Mouse (Mus musculus): ENCODE results near the gene Paox. TPM values are rescaled to one million over a fixed set of nuclear protein-coding genes. Genes with fewer than 3 reads are reported as not detected.

The Paox gene
- total and polyA plus RNA-seq, 3 experiments, result 0.25 TPM; not detected in 2

GRCm38 (mm10) chr7:140137135-140138020 lies 21.8 kb downstream of the Paox start, which contains the start of gene Mtg1 (continued):
- TF ChIP-seq UBTF (IDR thresholded peaks at IDR 0.05; ENCODE audit: borderline replicate concordance, insufficient read depth, low read depth, low read length) (0 out of 2 replicates have a peak, but pooled peaks have one; percentile 51), TAL1 (IDR thresholded peaks at IDR 0.05; ENCODE audit: low read length) (no peak), ELF1 (IDR thresholded peaks at IDR 0.05; ENCODE audit: low read depth, low read length) (peak; percentile 73), MYC (IDR thresholded peaks at IDR 0.05; ENCODE audit: low read depth, low read length) (peak; percentile 92), POLR2AphosphoS2 (IDR thresholded peaks at IDR 0.05; ENCODE audit: low read length) (peak; percentile 53; the same call in 1 of the 2 replicates), SIN3A (IDR thresholded peaks at IDR 0.05; ENCODE audit: low read length) (peak; percentile 84)

- H3K27me3 ChIP-seq (ENCODE audit: control insufficient read depth in 1 of 2, insufficient read depth in 2 of 2, low read length in 2 of 2), result no peaks in the 10 kb centered on the region
- no peak for DNase-seq (ENCODE audit: low read depth, low spot score)
- peaks cover 0 to 17% of the 10 kb centered on the region in 2 experiments; a peak in 2 of 4 replicates for H3K4me1 ChIP-seq (ENCODE audit: control insufficient read depth in 1 of 2, insufficient read depth in 2 of 2, low read length in 2 of 2)
- TF ChIP-seq MEF2A (IDR thresholded peaks at IDR 0.05; ENCODE audit: extremely low read depth, insufficient replicate concordance, low read depth, low read length, poor library complexity, severe bottlenecking) (0 out of 2 replicates have a peak, but pooled peaks have one; percentile 1), GABPA (IDR thresholded peaks at IDR 0.05; ENCODE audit: low read depth, low read length) (no peak)
- peaks cover 2% of the 10 kb centered on the region; the same call in 1 of the 2 replicates for H3K79me2 ChIP-seq (ENCODE audit: control insufficient read depth, insufficient read depth, low read length, poor library complexity)
- peak overlapping the region; percentile 66 to 93 for H3K4me3 ChIP-seq (ENCODE audit: control insufficient read depth in 1 of 2, insufficient read depth in 1 of 2, low read depth in 2 of 2, low read length in 2 of 2)
- H3K9ac ChIP-seq (ENCODE audit: control insufficient read depth, low read depth, low read length, poor library complexity, severe bottlenecking), result peak overlapping the region; percentile 97
- H3K9me3 ChIP-seq (replicated peaks; ENCODE audit: insufficient read depth, low read length), result no peaks in the 10 kb centered on the region
- peaks cover 0 to 16% of the 10 kb centered on the region in 2 experiments; a peak in 2 of 4 replicates for H3K36me3 ChIP-seq (ENCODE audit: control insufficient read depth in 1 of 2, insufficient read depth in 2 of 2, low read length in 2 of 2)
- H3K27ac ChIP-seq (ENCODE audit: control insufficient read depth, low read depth, low read length), result peak overlapping the region; percentile 86
Measured at GRCm38 (mm10) chr7:140138021-140138310, 22.4 kb downstream of the Paox start.

- TF ChIP-seq ZC3H11A (IDR thresholded peaks at IDR 0.05; ENCODE audit: low read depth, low read length), result peak; percentile 68
- TF ChIP-seq E2F4 (IDR thresholded peaks at IDR 0.05; ENCODE audit: borderline replicate concordance, low read depth, low read length), result no peak
- no peak for TF ChIP-seq MYB (IDR thresholded peaks at IDR 0.05; ENCODE audit: low read depth, low read length)
- TF ChIP-seq SMC3 (IDR thresholded peaks at IDR 0.05; ENCODE audit: low read depth, low read length), result peak; percentile 85
- TF ChIP-seq CTCF (IDR thresholded peaks at IDR 0.05 in 2 of 3, conservative IDR thresholded peaks at IDR 0.05 in 1 of 3; ENCODE audit: control insufficient read depth in 1 of 3, insufficient read depth in 1 of 3, low read depth in 2 of 3, low read length in 3 of 3, poor library complexity in 1 of 3, severe bottlenecking in 1 of 3), result peak; percentile 59 to 86 (median 85)
- peak; percentile 83 for TF ChIP-seq RAD21 (IDR thresholded peaks at IDR 0.05; ENCODE audit: low read depth, low read length)
- TF ChIP-seq POLR2A (IDR thresholded peaks at IDR 0.05; ENCODE audit: control insufficient read depth in 1 of 2, insufficient read depth in 1 of 2, low read depth in 1 of 2, low read length in 2 of 2, poor library complexity in 1 of 2), result no peak
- TF ChIP-seq NELFE (IDR thresholded peaks at IDR 0.05; ENCODE audit: low read depth, low read length), result no peak
- DNase-seq (ENCODE audit: low read depth, low spot score), result peak; percentile 83
- no peak overlapping the region for H3K9ac ChIP-seq (ENCODE audit: control insufficient read depth, low read depth, low read length, poor library complexity, severe bottlenecking)
- peaks cover 2% of the 10 kb centered on the region; the same call in 1 of the 2 replicates for H3K79me2 ChIP-seq (ENCODE audit: control insufficient read depth, insufficient read depth, low read length, poor library complexity)
- H3K27me3 ChIP-seq (ENCODE audit: control insufficient read depth in 1 of 2, insufficient read depth in 2 of 2, low read length in 2 of 2), result no peaks in the 10 kb centered on the region
- no peaks in the 10 kb centered on the region for H3K9me3 ChIP-seq (replicated peaks; ENCODE audit: insufficient read depth, low read length)
- peaks cover 0 to 3% of the 10 kb centered on the region in 2 experiments; a peak in 1 of 4 replicates for H3K36me3 ChIP-seq (ENCODE audit: control insufficient read depth in 1 of 2, insufficient read depth in 2 of 2, low read length in 2 of 2)
- no peaks in the 10 kb centered on the region for H3K4me1 ChIP-seq (ENCODE audit: control insufficient read depth in 1 of 2, insufficient read depth in 2 of 2, low read length in 2 of 2)
- H3K27ac ChIP-seq (ENCODE audit: control insufficient read depth, low read depth, low read length), result no peak overlapping the region
- no peak overlapping the region for H3K4me3 ChIP-seq (ENCODE audit: control insufficient read depth in 1 of 2, insufficient read depth in 1 of 2, low read depth in 2 of 2, low read length in 2 of 2)
Measured at GRCm38 (mm10) chr7:140141350-140141749, 25.8 kb downstream of the Paox start.
